Mouse (Mus musculus) forebrain, embryonic 13.5 days (tissue): ENCODE results near the gene Paics. TPM values are rescaled to one million over a fixed set of nuclear protein-coding genes. Genes with fewer than 3 reads are reported as not detected.

ENCODE experiments used
- polyA plus RNA-seq: library from polyadenylated mRNA; unstranded; fragments of >200 nt; fragmentation: Nextera tagmentation; extraction: Ambion mirVana; gene quantifications from 2 replicates; pipeline ENCODE4 v1.2.1, GENCODE M21; 2015

Paics gene
- polyA plus RNA-seq, 1 experiment from 2014 or later, result 312 TPM

Other genes with a start within 250 kb of the Paics start
- gene Aasdh, start 45.8 kb upstream of the Paics start, polyA plus RNA-seq, result 23.0 and 23.4 TPM in 2 replicates
- 19.2 and 25.5 TPM in 2 replicates for gene Ppat, start 271 bp downstream of the Paics start, polyA plus RNA-seq
- gene Srp72, start 23.4 kb downstream of the Paics start, polyA plus RNA-seq, result 75.4 and 78.1 TPM in 2 replicates
- gene Arl9, start 52.7 kb downstream of the Paics start, polyA plus RNA-seq, result not detected in 2 replicates
- 0.18 and 0.38 TPM in 2 replicates for gene Thegl, start 64.7 kb downstream of the Paics start, polyA plus RNA-seq
- 1.4 and 1.5 TPM in 2 replicates for gene Hopx, start 163.8 kb downstream of the Paics start, polyA plus RNA-seq